In the genomic region with DNA sequence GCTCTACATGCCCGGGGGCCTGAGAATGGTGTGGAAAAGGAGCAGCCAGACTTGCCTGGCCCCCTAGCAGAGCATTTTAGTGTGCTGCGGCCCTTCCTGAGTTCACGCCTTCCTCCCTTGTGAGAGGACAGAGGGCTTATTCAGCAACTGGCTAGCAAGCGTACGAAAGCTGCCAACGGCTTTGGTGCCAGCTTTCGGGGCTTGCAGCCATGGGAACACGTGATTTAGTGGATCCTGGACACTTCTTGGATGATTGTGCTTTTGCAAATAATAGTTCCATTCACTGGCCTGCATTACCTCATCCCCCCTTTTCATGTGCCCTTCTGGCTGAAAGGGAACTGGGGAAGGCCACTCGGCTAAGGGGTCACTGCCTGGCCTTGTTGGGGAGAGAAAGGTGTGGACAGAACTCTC, we compare ENCODE assay signal across 10 mouse cellular contexts. TPM values are rescaled to one million over a fixed set of nuclear protein-coding genes. Genes with fewer than 3 reads are reported as not detected.
DNase-seq lines count a peak whose midpoint lies in the region; ATAC-seq and TF ChIP-seq lines count a peak whose summit lies in the region.
"Had no signal": no experiment of that assay in that cellular context is flagged by ENCODE, and none has a peak within 500 bp of the region (broad histone marks: within the 10 kb centered on the region; RNA-seq: fewer than 3 reads in every experiment).

No protein-coding gene starts in this region.

- H3K27me3 ChIP-seq in kidney, embryonic 15.5 days: no peaks in the 10 kb centered on the region
- H3K27me3 ChIP-seq in heart, adult 2 months (ENCODE audit: control insufficient read depth, insufficient read depth, low read length): no peaks in the 10 kb centered on the region
- H3K27me3 ChIP-seq in midbrain, embryonic 15.5 days (replicated peaks): no peaks in the 10 kb centered on the region

- TF ChIP-seq CTCF in heart, adult 2 months (IDR thresholded peaks at IDR 0.05): no peak

- ATAC-seq in kidney, embryonic 15.5 days (replicated peaks; ENCODE audit: low FRiP score): no peak
- ATAC-seq in midbrain, embryonic 15.5 days (replicated peaks): peak; percentile 70

- 92% methylated on average over 9 of the region's 9 CpGs for WGBS in kidney, embryonic 15.5 days
- 55% methylated on average over 9 of the region's 9 CpGs for WGBS in heart, adult 2 months
- WGBS in midbrain, embryonic 15.5 days: 77% methylated on average over 9 of the region's 9 CpGs

- no peak overlapping the region for H3K4me2 ChIP-seq in kidney, embryonic 15.5 days
- H3K4me2 ChIP-seq in midbrain, embryonic 15.5 days: no peak overlapping the region

- no peak for TF ChIP-seq EP300 in heart, adult 2 months (IDR thresholded peaks at IDR 0.05; ENCODE audit: insufficient read depth, low read depth, low read length)

- no peak overlapping the region for H3K9ac ChIP-seq in kidney, embryonic 15.5 days
- H3K9ac ChIP-seq in heart, adult 2 months (ENCODE audit: low read depth, low read length): no peak overlapping the region
- H3K9ac ChIP-seq in midbrain, embryonic 15.5 days: no peak overlapping the region

- intact Hi-C loops in heart, adult 2 months (cut with DNase I): loop anchor here (2.0 kb wide), 1 partner anchor 17 kb away; no protein-coding TSS in a partner anchor

- H3K79me2 ChIP-seq in heart, adult 2 months (replicated peaks; ENCODE audit: control insufficient read depth, insufficient read depth, low read length): no peaks in the 10 kb centered on the region

- peaks cover 61% of the 10 kb centered on the region for H3K36me3 ChIP-seq in kidney, embryonic 15.5 days
- peaks cover 4% of the 10 kb centered on the region for H3K36me3 ChIP-seq in heart, adult 2 months (ENCODE audit: control insufficient read depth, insufficient read depth, low read length)
- peaks cover 16% of the 10 kb centered on the region; the same call in 1 of the 2 replicates for H3K36me3 ChIP-seq in midbrain, embryonic 15.5 days (replicated peaks)

- no peak overlapping the region for H3K4me3 ChIP-seq in kidney, embryonic 15.5 days (replicated peaks)
- H3K4me3 ChIP-seq in heart, adult 2 months: no peak overlapping the region
- no peak overlapping the region for H3K4me3 ChIP-seq in midbrain, embryonic 15.5 days
- H3K4me3 ChIP-seq: erythroblast, embryonic 14.5 days had no signal

- H3K9me3 ChIP-seq in kidney, embryonic 15.5 days (replicated peaks): no peaks in the 10 kb centered on the region
- H3K9me3 ChIP-seq in midbrain, embryonic 15.5 days: no peaks in the 10 kb centered on the region

- H3K27ac ChIP-seq in kidney, embryonic 15.5 days: no peak overlapping the region
- H3K27ac ChIP-seq in heart, adult 2 months: peak overlapping the region; percentile 72
- peak overlapping the region; percentile 72 for H3K27ac ChIP-seq in midbrain, embryonic 15.5 days

- TF ChIP-seq POLR2A in heart, adult 2 months (IDR thresholded peaks at IDR 0.05; ENCODE audit: insufficient read depth, low read depth, low read length): no peak

- peak; percentile 81 to 85 for DNase-seq in kidney, adult 8-10 months
- DNase-seq in cerebellum, postnatal 4 days (ENCODE audit: low spot score in 2 of 2): peak; percentile 57 to 76
- DNase-seq in heart, adult 2 months: peak; percentile 80 to 85
- DNase-seq in kidney, postnatal 36 days: peak; percentile 80 to 82
- DNase-seq in thymus, adult 18-20 months: no peak
- no peak for DNase-seq in urinary bladder, postnatal 25 days (ENCODE audit: low spot score)

- peaks cover 32% of the 10 kb centered on the region for H3K4me1 ChIP-seq in kidney, embryonic 15.5 days
- peaks cover 15% of the 10 kb centered on the region for H3K4me1 ChIP-seq in heart, adult 2 months (ENCODE audit: control insufficient read depth, insufficient read depth, low read length)
- peaks cover 13% of the 10 kb centered on the region for H3K4me1 ChIP-seq in midbrain, embryonic 15.5 days

RNA-seq across cellular contexts. Expression of a gene that starts 5.2 kb away (rescaled TPM):
- polyA plus RNA-seq in kidney, embryonic 15.5 days (2015; fragmentation: Nextera tagmentation; extraction: Ambion mirVana): 696 and 764 TPM in 2 replicates
- 100 to 1,000 TPM; 251 to 264 TPM for total RNA-seq in heart, adult 2 months (2021)
- 327 and 335 TPM in 2 replicates for polyA plus RNA-seq in heart, adult 2 months (2012; rRNA removed)
- polyA plus RNA-seq in midbrain, embryonic 15.5 days (2015; fragmentation: Nextera tagmentation; extraction: Ambion mirVana): 798 and 903 TPM in 2 replicates

RNA-seq across cellular contexts. Expression of a gene that starts 5.3 kb away (rescaled TPM):
- polyA plus RNA-seq in kidney, embryonic 15.5 days (2015; fragmentation: Nextera tagmentation; extraction: Ambion mirVana): 19.7 and 22.1 TPM in 2 replicates
- 1 to 10 TPM; 5.2 to 5.8 TPM for total RNA-seq in heart, adult 2 months (2021)
- 2.5 and 4.8 TPM in 2 replicates for polyA plus RNA-seq in heart, adult 2 months (2012; rRNA removed)
- 14.2 and 16.0 TPM in 2 replicates for polyA plus RNA-seq in midbrain, embryonic 15.5 days (2015; fragmentation: Nextera tagmentation; extraction: Ambion mirVana)
- polyA plus RNA-seq: erythroblast, embryonic 14.5 days had no signal

RNA-seq across cellular contexts. Expression of a gene that starts 41.8 kb away (rescaled TPM):
- 51.3 and 53.6 TPM in 2 replicates for polyA plus RNA-seq in kidney, embryonic 15.5 days (2015; fragmentation: Nextera tagmentation; extraction: Ambion mirVana)
- 1 to 10 TPM; 5.6 to 7.5 TPM for total RNA-seq in heart, adult 2 months (2021)
- polyA plus RNA-seq in heart, adult 2 months (2012; rRNA removed): 9.0 and 29.3 TPM in 2 replicates
- polyA plus RNA-seq in midbrain, embryonic 15.5 days (2015; fragmentation: Nextera tagmentation; extraction: Ambion mirVana): 7.6 and 9.6 TPM in 2 replicates
- total RNA-seq: neutrophil, adult 5-6 weeks had no signal

Comparison
In these comparisons a context has a peak if more than half of its experiments do, and no peak if none do; other contexts are left out.
1. DNase-seq: peak in kidney, adult 8-10 months (2 of 2), cerebellum, postnatal 4 days (2 of 2), heart, adult 2 months (2 of 2) and kidney, postnatal 36 days (2 of 2); none in thymus, adult 18-20 months (0 of 2) and urinary bladder, postnatal 25 days (single experiment).